Mouse (Mus musculus) adrenal gland, adult (tissue): ENCODE results near the gene Scaf1.

ENCODE experiments used
- DNase-seq, 2 experiments: peaks; one replicate each; pipeline ENCODE4 v3.0.0; 2022 to 2023; ENCODE audit warnings: low spot score in 1 of 2; ENCODE audit not compliant: inconsistent age in 2 of 2

Gene Scaf1

GRCm38 (mm10) chr7:44986192-44986878 is 29.8 kb downstream of the Scaf1 start, which contains the start of gene Prmt1:
Gene Prmt1 (minus strand): TSS chr7:44986568.
- peak; percentile 99 to 100 for DNase-seq

- peak; percentile 85 to 90 for DNase-seq
Measured at GRCm38 (mm10) chr7:44985595-44986191, 30.5 kb downstream of the Scaf1 start.

GRCm38 (mm10) chr7:44984833-44985164 is 31.4 kb downstream of the Scaf1 start:
- peak in 1 of 2 experiments; percentile 67 for DNase-seq

GRCm38 (mm10) chr7:44983944-44984832 is 32.0 kb downstream of the Scaf1 start:
- no peak for DNase-seq

- DNase-seq: peak; percentile 87 to 97
Measured at GRCm38 (mm10) chr7:44983085-44983484, 33.1 kb downstream of the Scaf1 start.

GRCm38 (mm10) chr7:44981539-44981938 is 34.6 kb downstream of the Scaf1 start:
- no peak for DNase-seq

GRCm38 (mm10) chr7:44978300-44978699 is 37.9 kb downstream of the Scaf1 start:
- no peak for DNase-seq

GRCm38 (mm10) chr7:44975117-44975419 is 41.1 kb downstream of the Scaf1 start:
- DNase-seq: peak in 1 of 2 experiments; percentile 56

- DNase-seq: peak; percentile 87 to 93
Measured at GRCm38 (mm10) chr7:44974383-44975116, 41.6 kb downstream of the Scaf1 start, which contains the start of gene Cpt1c. Gene Cpt1c (minus strand): TSS chr7:44974851.

- peak in 1 of 2 experiments; percentile 54 for DNase-seq
Measured at GRCm38 (mm10) chr7:44973415-44974130, 42.6 kb downstream of the Scaf1 start.

GRCm38 (mm10) chr7:44971142-44971541 is 45.0 kb downstream of the Scaf1 start:
- no peak for DNase-seq

- DNase-seq: peak; percentile 90 to 96
Measured at GRCm38 (mm10) chr7:44970231-44970691, 45.9 kb downstream of the Scaf1 start.

GRCm38 (mm10) chr7:44966638-44967037 is 49.5 kb downstream of the Scaf1 start:
- DNase-seq: no peak

GRCm38 (mm10) chr7:44965975-44966374 is 50.2 kb downstream of the Scaf1 start:
- no peak for DNase-seq

GRCm38 (mm10) chr7:44964990-44965389 is 51.2 kb downstream of the Scaf1 start:
- peak in 1 of 2 experiments; percentile 6 for DNase-seq

- DNase-seq: no peak
Measured at GRCm38 (mm10) chr7:44962831-44963230, 53.3 kb downstream of the Scaf1 start.

GRCm38 (mm10) chr7:44962337-44962736 is 53.8 kb downstream of the Scaf1 start:
- peak in 1 of 2 experiments; percentile 18 for DNase-seq

GRCm38 (mm10) chr7:44960512-44960910 is 55.7 kb downstream of the Scaf1 start:
- peak in 1 of 2 experiments; percentile 14 for DNase-seq

- peak; percentile 8 to 24 for DNase-seq
Measured at GRCm38 (mm10) chr7:44959874-44960511, 56.2 kb downstream of the Scaf1 start.

GRCm38 (mm10) chr7:44959281-44959680 is 56.9 kb downstream of the Scaf1 start:
- no peak for DNase-seq
